Mouse (Mus musculus): ENCODE measurements at regions not wholly inside any gene's neighbourhood (a gene's known extent, or its start where the extent isn't known, plus 50 kb on each side); places are given as distances from the start of the nearest gene placed in this dataset.
A peak's percentile ranks its signal among the peaks of the same experiment; 100 is the strongest.

GRCm38 (mm10) chr14:88633771-88634170 is 162.6 kb upstream of the Pcdh20 start:
- DNase-seq (ENCODE audit: low spot score in 2 of 2) = no peak

- DNase-seq (ENCODE audit: low spot score in 2 of 2) = no peak
Observed at GRCm38 (mm10) chr14:88595376-88595775, 124.2 kb upstream of the Pcdh20 start.

- DNase-seq (ENCODE audit: low spot score in 2 of 2) = peak; percentile 23 to 58
Observed at GRCm38 (mm10) chr14:88570053-88570452, 98.9 kb upstream of the Pcdh20 start.

- DNase-seq (ENCODE audit: low spot score in 2 of 2) = peak; percentile 7 to 45
Observed at GRCm38 (mm10) chr14:88567566-88567965, 96.4 kb upstream of the Pcdh20 start.

- DNase-seq (ENCODE audit: low spot score in 2 of 2) = no peak
Observed at GRCm38 (mm10) chr14:88543601-88544000, 72.4 kb upstream of the Pcdh20 start.

GRCm38 (mm10) chr14:88542522-88542921 is 71.3 kb upstream of the Pcdh20 start:
- no peak for DNase-seq (ENCODE audit: low spot score in 2 of 2)

All from layer of hippocampus, adult 8-10 months (tissue).